Mouse (Mus musculus) olfactory bulb, adult 2 months (tissue): ENCODE data around the gene Aldh8a1. TPM values are rescaled to one million over a fixed set of nuclear protein-coding genes. Genes with fewer than 3 reads are reported as not detected.
"Not testable (repeated sequence)": the region's sequence is repeated elsewhere in the genome, so short reads cannot be mapped to it uniquely, and the experiment has no call there.

Experiments used
- H3K27ac ChIP-seq: fragments of 200-500 bp; 2 replicates; pipeline ENCODE4 v1.5.1; 2012; ENCODE audit warnings: low read depth, low read length; ENCODE audit not compliant: insufficient read depth
- H3K4me1 ChIP-seq: fragments of 200-500 bp; 2 replicates; pipeline ENCODE4 v1.6.1; 2012; ENCODE audit warnings: low read length; ENCODE audit not compliant: control insufficient read depth, insufficient read depth
- H3K4me3 ChIP-seq: fragments of 200-500 bp; 2 replicates; pipeline ENCODE4 v1.5.1; 2012; ENCODE audit warnings: mild to moderate bottlenecking, low read depth, low read length, moderate library complexity; ENCODE audit not compliant: insufficient read depth
- CTCF ChIP-seq: fragments of 200-500 bp; IDR thresholded peaks from 2 replicates; pipeline ENCODE4 v1.5.1; 2012; ENCODE audit warnings: low read depth, mild to moderate bottlenecking, low read length, moderate library complexity; ENCODE audit not compliant: insufficient read depth
- POLR2A ChIP-seq: fragments of 200-500 bp; IDR thresholded peaks from 2 replicates; pipeline ENCODE4 v1.6.1; 2012; ENCODE audit warnings: mild to moderate bottlenecking, low read depth, low read length, moderate library complexity; ENCODE audit not compliant: insufficient read depth
- WGBS: fragments of 180-500 bp; shearing (Covaris S2); methylation state at CpG from one replicate; pipeline ENCODE4 v1.1.7; 2018; 5-methylcytosine and 5-hydroxymethylcytosine counted together
- polyA plus RNA-seq: library from polyadenylated mRNA; stranded (reverse); fragments of >200 nt; gene quantifications from 2 replicates; pipeline ENCODE4 v1.2.4, GENCODE M21; 2012; ENCODE audit warnings: low replicate concordance; ENCODE audit not compliant: missing spikeins, insufficient read depth, insufficient read length

Gene Aldh8a1
- polyA plus RNA-seq, 1 experiment = not detected

DNA sequence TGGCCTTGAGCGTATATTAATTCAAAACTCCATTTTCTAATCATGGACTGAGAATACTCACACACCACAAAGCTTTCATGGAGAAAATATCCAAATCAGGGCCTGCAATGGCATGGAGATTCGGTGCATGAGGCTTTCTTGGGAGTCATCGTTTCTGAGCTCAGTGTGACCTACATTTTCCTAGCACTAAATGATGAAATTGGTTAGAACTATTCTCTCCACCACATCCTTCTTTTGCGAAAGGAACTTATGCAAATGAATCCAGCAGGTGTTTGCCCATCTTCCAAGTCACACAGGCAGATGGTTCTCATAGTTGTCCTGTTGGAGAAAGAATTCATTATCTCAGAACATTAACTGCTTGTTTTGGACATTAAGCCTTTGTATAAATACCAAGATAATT lies 13.3 kb downstream of the Aldh8a1 start:
- H3K4me1 ChIP-seq = no peaks in the 10 kb centered on the region
- no peak for TF ChIP-seq CTCF
- TF ChIP-seq POLR2A = no peak
- WGBS = 70% methylated on average over 4 of the region's 4 CpGs
- H3K27ac ChIP-seq = no peak overlapping the region
- no peak overlapping the region for H3K4me3 ChIP-seq

- Histone ChIP-seq H3K27ac (no peak overlapping the region), H3K4me1 (no peaks in the 10 kb centered on the region), H3K4me3 (no peak overlapping the region)
- TF ChIP-seq CTCF (no peak), POLR2A (no peak)
- WGBS = 67% methylated on average over 4 of the region's 4 CpGs
These were observed 14.2 kb downstream of the Aldh8a1 start for GRCm38 (mm10) chr10:21391286-21391685.

DNA sequence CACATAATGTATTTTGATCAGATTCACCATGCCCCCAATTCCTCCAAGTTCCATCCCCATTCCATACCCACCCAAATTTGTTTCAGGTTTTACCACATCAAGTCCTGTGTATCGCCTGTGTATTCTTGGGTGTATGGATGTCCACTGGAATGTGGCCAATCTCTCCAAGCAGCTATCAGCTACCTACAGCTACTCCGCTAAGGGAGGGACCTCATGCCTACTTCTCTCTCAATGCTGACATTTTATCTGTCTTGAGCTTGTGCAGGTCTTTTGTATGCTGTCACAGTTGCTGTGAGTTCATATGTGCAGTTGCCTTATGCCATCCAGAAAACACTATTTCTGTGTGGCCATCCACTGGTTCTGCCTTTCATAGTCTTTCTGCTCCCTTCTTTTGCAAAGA lies 16.3 kb downstream of the Aldh8a1 start:
- Histone ChIP-seq H3K27ac (no peak overlapping the region), H3K4me3 (no peak overlapping the region), H3K4me1 (no peaks in the 10 kb centered on the region)
- no peak for TF ChIP-seq CTCF
- no peak for TF ChIP-seq POLR2A
- 95% methylated on average over 2 of the region's 2 CpGs for WGBS

- H3K4me3 ChIP-seq = no peak overlapping the region
- H3K4me1 ChIP-seq = peaks cover 6% of the 10 kb centered on the region
- no peak overlapping the region for H3K27ac ChIP-seq
- TF ChIP-seq CTCF (no peak), POLR2A (no peak)
- WGBS = 94% methylated on average over 14 of the region's 14 CpGs
These were observed 18.5 kb downstream of the Aldh8a1 start for GRCm38 (mm10) chr10:21395426-21396139.

- H3K4me1 ChIP-seq, H3K4me3 ChIP-seq, H3K27ac ChIP-seq: not testable (repeated sequence)
- WGBS = 53% methylated on average over 6 of the region's 6 CpGs
These were observed 21.9 kb downstream of the Aldh8a1 start for GRCm38 (mm10) chr10:21398873-21399425.

GRCm38 (mm10) chr10:21399622-21400021 lies 22.5 kb downstream of the Aldh8a1 start:
- H3K4me1 ChIP-seq = peaks cover 6% of the 10 kb centered on the region
- no peak for TF ChIP-seq POLR2A
- no peak for TF ChIP-seq CTCF

GRCm38 (mm10) chr10:21400031-21400430 lies 22.9 kb downstream of the Aldh8a1 start:
- Histone ChIP-seq H3K4me3 (no peak overlapping the region), H3K27ac (no peak overlapping the region), H3K4me1 (peaks cover 6% of the 10 kb centered on the region)
- 72% methylated on average over 7 of the region's 7 CpGs for WGBS
- TF ChIP-seq POLR2A (no peak), CTCF (no peak)

More at GRCm38 (mm10) chr10:21399622-21400021, 22.5 kb downstream of the Aldh8a1 start:
- no peak overlapping the region for H3K4me3 ChIP-seq
- WGBS = 81% methylated on average over 8 of the region's 8 CpGs
- H3K27ac ChIP-seq = no peak overlapping the region

DNA sequence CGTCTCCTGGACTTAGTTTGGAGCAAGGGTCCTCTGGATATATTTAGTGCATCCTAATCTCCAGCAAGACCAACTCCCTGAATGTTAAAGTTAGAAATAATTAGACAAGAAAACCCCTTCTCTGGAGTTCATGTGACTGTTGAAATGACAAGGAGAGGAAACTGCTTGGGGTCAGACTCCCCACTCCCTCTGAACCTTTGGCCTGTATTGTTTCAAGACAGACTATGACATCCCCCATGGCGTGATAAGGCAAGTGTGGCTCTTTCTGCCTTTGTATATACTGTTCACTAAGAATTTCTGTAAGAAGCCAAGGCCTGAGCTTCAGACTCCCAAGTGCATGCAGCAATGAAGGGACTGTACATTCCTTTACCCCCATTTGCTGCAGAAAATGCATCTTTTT lies 23.4 kb downstream of the Aldh8a1 start:
- Histone ChIP-seq H3K4me1 (peaks cover 6% of the 10 kb centered on the region), H3K4me3 (no peak overlapping the region), H3K27ac (no peak overlapping the region)
- TF ChIP-seq POLR2A = no peak
- TF ChIP-seq CTCF = no peak
- 89% methylated on average over 2 of the region's 2 CpGs for WGBS

GRCm38 (mm10) chr10:21401259-21401658 lies 24.2 kb downstream of the Aldh8a1 start:
- Histone ChIP-seq H3K27ac (no peak overlapping the region), H3K4me1 (peaks cover 6% of the 10 kb centered on the region), H3K4me3 (no peak overlapping the region)
- WGBS = 72% methylated on average over 4 of the region's 4 CpGs
- TF ChIP-seq CTCF = no peak
- no peak for TF ChIP-seq POLR2A

DNA sequence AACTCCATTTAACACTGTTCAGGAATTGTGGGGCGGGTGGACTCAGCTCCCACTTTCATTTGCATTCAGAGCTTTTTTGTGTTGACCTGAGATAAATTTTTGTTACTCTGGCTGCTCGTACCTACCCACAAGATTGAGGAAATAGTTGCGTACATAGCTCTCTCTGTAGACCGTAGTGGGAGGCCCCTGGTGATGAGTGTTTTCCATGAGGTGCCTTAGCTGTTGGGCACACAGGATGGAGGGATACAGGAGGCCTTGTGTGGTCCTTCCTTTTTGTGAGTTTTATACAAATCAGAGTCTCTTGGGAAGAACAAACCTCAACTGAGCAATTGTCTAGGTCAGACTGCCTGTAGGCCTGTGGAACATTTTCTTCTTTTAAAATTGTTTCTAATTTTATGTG lies 27.7 kb downstream of the Aldh8a1 start:
- 94% methylated on average over 4 of the region's 4 CpGs for WGBS
- Histone ChIP-seq H3K27ac (no peak overlapping the region), H3K4me3 (no peak overlapping the region), H3K4me1 (peaks cover 3% of the 10 kb centered on the region; the same call in 1 of the 2 replicates)
- TF ChIP-seq POLR2A (no peak), CTCF (no peak)
